Mouse (Mus musculus) hindbrain, postnatal 0 days (tissue): ENCODE data around the gene A1cf. TPM values are rescaled to one million over a fixed set of nuclear protein-coding genes. Genes with fewer than 3 reads are reported as not detected.

Experiments used
- ATAC-seq: fragments of 200-750 bp; cut with Nextera tagmentation; 2 replicates; pipeline ENCODE4 v1.8.0; 2017; ENCODE audit warnings: mild to moderate bottlenecking, moderate TSS enrichment, moderate library complexity
- DNase-seq: peaks from one replicate; pipeline ENCODE4 v3.0.0-alpha.2; 2015; ENCODE audit warnings: low spot score
- H3K27ac ChIP-seq: fragments of 300-500 bp; sonication (generic); 2 replicates; pipeline ENCODE4 v1.5.1; 2014; ENCODE audit warnings: mild to moderate bottlenecking
- H3K27me3 ChIP-seq: fragments of 300-500 bp; sonication (generic); 2 replicates; pipeline ENCODE4 v1.6.1; 2014; ENCODE audit warnings: low read length, mixed read lengths; ENCODE audit not compliant: insufficient read depth
- H3K36me3 ChIP-seq: fragments of 300-500 bp; sonication (generic); 2 replicates; pipeline ENCODE4 v1.6.1; 2014; ENCODE audit warnings: low read length, mixed read lengths; ENCODE audit not compliant: insufficient read depth
- H3K4me1 ChIP-seq: fragments of 300-500 bp; sonication (generic); 2 replicates; pipeline ENCODE4 v1.6.1; 2014; ENCODE audit warnings: antibody characterized with exemption, low read length, mixed read lengths; ENCODE audit not compliant: insufficient read depth
- H3K4me2 ChIP-seq: fragments of 300-500 bp; sonication (generic); 2 replicates; pipeline ENCODE4 v1.6.1; 2014; ENCODE audit warnings: low read depth, mild to moderate bottlenecking, low read length, moderate library complexity, mixed read lengths
- H3K4me3 ChIP-seq: fragments of 300-500 bp; sonication (generic); 2 replicates; pipeline ENCODE4 v1.5.1; 2014; ENCODE audit warnings: low read length
- H3K9ac ChIP-seq: fragments of 300-500 bp; sonication (generic); replicated peaks from 2 replicates; pipeline ENCODE4 v1.6.1; 2014; ENCODE audit warnings: mild to moderate bottlenecking, low read length, moderate library complexity, mixed read lengths
- H3K9me3 ChIP-seq: fragments of 300-500 bp; sonication (generic); 2 replicates; pipeline ENCODE4 v1.6.1; 2016; ENCODE audit warnings: low read length, mixed read lengths
- CTCF ChIP-seq: IDR thresholded peaks from 2 replicates; pipeline ENCODE4 v1.5.1; 2016; ENCODE audit warnings: antibody characterized with exemption, control low read depth, low read depth
- WGBS: fragments of 180-500 bp; shearing (Covaris S2); extraction: QIAGEN DNeasy Blood & Tissue Kit; methylation state at CpG from one replicate; pipeline ENCODE4 v1.1.7; 2014; 5-methylcytosine and 5-hydroxymethylcytosine counted together
- polyA plus RNA-seq: library from polyadenylated mRNA; unstranded; fragments of >200 nt; fragmentation: Nextera tagmentation; extraction: Ambion mirVana; gene quantifications from 2 replicates; pipeline ENCODE4 v1.2.1, GENCODE M21; 2015
- total RNA-seq: library from RNA; depleted of rRNA; stranded (reverse); fragments of >200 nt; gene quantifications from 2 replicates; pipeline ENCODE4 v1.2.3, GENCODE M21; 2014

A1cf gene
- total and polyA plus RNA-seq, 2 experiments from 2014 or later, result not detected

GRCm38 (mm10) chr19:31896711-31897110 lies 28.1 kb downstream of the A1cf start:
- no peaks in the 10 kb centered on the region for H3K4me1 ChIP-seq
- no peaks in the 10 kb centered on the region for H3K27me3 ChIP-seq
- no peak for TF ChIP-seq CTCF
- H3K4me3 ChIP-seq, result no peak overlapping the region
- H3K9ac ChIP-seq, result no peak overlapping the region
- ATAC-seq (no peak), DNase-seq (no peak)
- H3K4me2 ChIP-seq, result no peak overlapping the region
- H3K9me3 ChIP-seq, result no peaks in the 10 kb centered on the region
- WGBS, result 90% methylated on average over 1 of the region's 1 CpGs
- no peaks in the 10 kb centered on the region for H3K36me3 ChIP-seq
- no peak overlapping the region for H3K27ac ChIP-seq

GRCm38 (mm10) chr19:31905671-31906070 lies 37.1 kb downstream of the A1cf start:
- TF ChIP-seq CTCF, result no peak
- DNase-seq (no peak), ATAC-seq (no peak)
- no peak overlapping the region for H3K4me2 ChIP-seq
- no peak overlapping the region for H3K4me3 ChIP-seq
- H3K4me1 ChIP-seq, result no peaks in the 10 kb centered on the region
- no peaks in the 10 kb centered on the region for H3K27me3 ChIP-seq
- no peaks in the 10 kb centered on the region for H3K9me3 ChIP-seq
- H3K36me3 ChIP-seq, result no peaks in the 10 kb centered on the region
- H3K9ac ChIP-seq, result no peak overlapping the region
- H3K27ac ChIP-seq, result no peak overlapping the region
- 44% methylated on average over 7 of the region's 7 CpGs for WGBS

- 76% methylated on average over 6 of the region's 6 CpGs for WGBS
- no peak for TF ChIP-seq CTCF
- ATAC-seq (no peak), DNase-seq (no peak)
- Histone ChIP-seq H3K9ac (no peak overlapping the region), H3K36me3 (no peaks in the 10 kb centered on the region), H3K4me2 (no peak overlapping the region), H3K27ac (no peak overlapping the region), H3K27me3 (no peaks in the 10 kb centered on the region), H3K9me3 (no peaks in the 10 kb centered on the region), H3K4me3 (no peak overlapping the region), H3K4me1 (no peaks in the 10 kb centered on the region)
Measured at GRCm38 (mm10) chr19:31910423-31910822, 41.9 kb downstream of the A1cf start.

- Histone ChIP-seq H3K4me2 (no peak overlapping the region), H3K36me3 (no peaks in the 10 kb centered on the region), H3K9me3 (no peaks in the 10 kb centered on the region), H3K9ac (no peak overlapping the region), H3K27ac (no peak overlapping the region), H3K4me1 (no peaks in the 10 kb centered on the region), H3K27me3 (no peaks in the 10 kb centered on the region), H3K4me3 (no peak overlapping the region)
- ATAC-seq, result no peak
- 93% methylated on average over 4 of the region's 4 CpGs for WGBS
- DNase-seq, result no peak
- no peak for TF ChIP-seq CTCF
Measured at GRCm38 (mm10) chr19:31913946-31914345, 45.4 kb downstream of the A1cf start.

- 94% methylated on average over 4 of the region's 4 CpGs for WGBS
- no peak overlapping the region for H3K4me3 ChIP-seq
- no peak for TF ChIP-seq CTCF
- no peaks in the 10 kb centered on the region for H3K36me3 ChIP-seq
- H3K4me1 ChIP-seq, result no peaks in the 10 kb centered on the region
- no peak overlapping the region for H3K4me2 ChIP-seq
- DNase-seq (no peak), ATAC-seq (no peak)
- H3K27ac ChIP-seq, result no peak overlapping the region
- H3K9me3 ChIP-seq, result no peaks in the 10 kb centered on the region
- no peak overlapping the region for H3K9ac ChIP-seq
- no peaks in the 10 kb centered on the region for H3K27me3 ChIP-seq
Measured at GRCm38 (mm10) chr19:31920357-31920756, 51.8 kb downstream of the A1cf start.

GRCm38 (mm10) chr19:31921852-31922251 lies 53.3 kb downstream of the A1cf start:
- Histone ChIP-seq H3K4me3 (no peak overlapping the region), H3K9me3 (no peaks in the 10 kb centered on the region), H3K27ac (no peak overlapping the region), H3K9ac (no peak overlapping the region), H3K27me3 (no peaks in the 10 kb centered on the region), H3K36me3 (no peaks in the 10 kb centered on the region), H3K4me1 (no peaks in the 10 kb centered on the region), H3K4me2 (no peak overlapping the region)
- ATAC-seq (no peak), DNase-seq (no peak)
- no peak for TF ChIP-seq CTCF
- WGBS, result 33% methylated on average over 5 of the region's 5 CpGs

- Histone ChIP-seq H3K9me3 (no peaks in the 10 kb centered on the region), H3K27ac (no peak overlapping the region), H3K9ac (no peak overlapping the region), H3K4me1 (no peaks in the 10 kb centered on the region), H3K4me2 (no peak overlapping the region), H3K27me3 (no peaks in the 10 kb centered on the region), H3K36me3 (no peaks in the 10 kb centered on the region), H3K4me3 (no peak overlapping the region)
- WGBS, result 79% methylated on average over 6 of the region's 6 CpGs
- DNase-seq, result no peak
- no peak for TF ChIP-seq CTCF
- ATAC-seq, result no peak
Measured at GRCm38 (mm10) chr19:31923615-31924352, 55.2 kb downstream of the A1cf start.
